Mouse (Mus musculus): Measurements from ENCODE around the gene Trim2. TPM values are rescaled to one million over a fixed set of nuclear protein-coding genes. Genes with fewer than 3 reads are reported as not detected.

Gene Trim2
- total RNA-seq, 1 experiment from 2014 or later = 3.0 TPM

DNA sequence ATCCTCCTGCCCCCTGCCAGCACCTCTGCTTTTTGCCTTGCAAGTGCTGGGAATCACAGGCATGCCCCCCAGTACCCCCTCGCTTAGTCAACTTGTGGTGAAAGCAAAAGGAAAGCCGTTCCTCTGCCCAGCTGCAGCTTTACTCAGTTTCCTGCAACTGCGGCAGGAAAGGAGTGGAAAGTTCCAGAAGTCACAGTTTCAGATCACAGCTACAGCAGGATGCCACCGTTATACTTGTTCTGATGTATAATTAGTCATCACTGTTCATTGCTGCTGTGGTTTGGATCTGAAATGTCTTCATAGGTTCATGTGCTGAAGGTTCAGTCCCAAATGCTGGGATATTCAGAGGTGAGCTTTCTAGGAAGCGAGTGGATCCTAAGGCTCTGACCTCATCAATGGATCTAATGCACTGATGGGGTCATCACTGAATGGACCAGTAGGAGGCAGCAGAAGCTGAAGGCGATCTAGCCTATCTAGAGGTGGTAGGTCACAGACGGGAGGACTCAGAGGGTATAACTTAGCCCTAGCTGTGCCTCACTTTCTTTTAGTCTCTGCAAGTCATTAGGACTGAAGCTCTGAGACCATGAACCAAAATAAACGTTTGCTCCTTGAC is 137.2 kb downstream of the Trim2 start:
- no peak for ATAC-seq (replicated peaks; ENCODE audit: low read depth, poor library complexity, severe bottlenecking)

DNA sequence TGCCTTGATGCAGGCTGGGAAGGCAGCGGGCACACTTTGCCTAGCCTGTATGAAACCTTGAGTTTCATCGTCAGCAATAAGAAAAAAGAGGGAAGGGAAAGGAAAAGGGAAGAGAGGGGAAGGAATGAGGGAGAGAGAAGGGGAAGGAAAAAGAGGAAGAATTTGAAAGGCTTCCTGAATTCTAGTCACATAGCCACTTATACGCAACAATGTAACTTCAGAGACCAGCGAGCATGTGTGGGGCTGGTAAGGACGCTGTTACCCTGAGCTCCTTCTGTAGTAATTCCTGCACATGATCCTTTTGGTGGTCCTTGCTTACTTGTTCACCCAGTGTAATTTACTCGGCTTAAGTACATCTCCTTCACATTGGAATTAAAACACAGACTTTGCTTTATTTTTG is 137.7 kb downstream of the Trim2 start:
- no peak for ATAC-seq (replicated peaks; ENCODE audit: low read depth, poor library complexity, severe bottlenecking)

DNA sequence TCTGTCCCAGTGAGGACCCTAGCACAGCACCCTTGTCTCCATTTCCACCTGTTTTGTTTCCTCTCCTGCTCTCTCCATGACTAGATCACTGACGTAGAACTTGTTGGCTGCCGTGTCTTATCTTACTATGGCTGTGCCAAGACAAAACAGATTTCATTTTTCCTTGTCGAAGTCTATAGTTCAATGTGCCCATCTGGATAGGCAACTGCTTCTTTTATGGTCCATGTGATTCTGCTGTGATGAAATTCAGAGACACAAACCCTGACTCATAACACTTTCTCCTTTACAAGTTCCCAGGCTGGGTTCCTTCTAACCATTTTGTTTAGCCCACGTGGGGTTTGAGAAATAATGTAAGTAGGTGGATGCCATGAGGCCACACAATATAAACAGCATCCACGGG is 140.6 kb downstream of the Trim2 start:
- ATAC-seq (replicated peaks; ENCODE audit: low read depth, poor library complexity, severe bottlenecking) = no peak

DNA sequence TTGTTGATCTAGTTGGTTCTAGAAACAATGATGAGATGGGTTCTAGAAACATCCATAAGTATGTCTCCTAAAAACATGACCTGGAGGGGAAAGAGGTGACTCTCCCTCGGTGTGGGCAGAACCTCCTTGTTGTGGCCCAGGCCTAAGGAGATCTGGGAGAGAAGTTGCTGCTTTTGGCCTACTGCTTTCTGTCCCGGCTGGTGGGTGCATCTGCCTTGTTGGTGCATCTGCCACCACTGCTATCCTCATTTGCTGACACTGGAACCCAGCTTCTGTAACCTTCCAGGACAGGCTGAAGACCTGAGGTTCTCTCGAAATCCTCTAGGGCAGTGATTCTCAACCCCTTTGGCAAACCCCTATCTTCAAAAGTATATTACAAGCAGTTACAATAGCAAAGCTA is 141.3 kb downstream of the Trim2 start:
- ATAC-seq (replicated peaks; ENCODE audit: low read depth, poor library complexity, severe bottlenecking) = no peak

DNA sequence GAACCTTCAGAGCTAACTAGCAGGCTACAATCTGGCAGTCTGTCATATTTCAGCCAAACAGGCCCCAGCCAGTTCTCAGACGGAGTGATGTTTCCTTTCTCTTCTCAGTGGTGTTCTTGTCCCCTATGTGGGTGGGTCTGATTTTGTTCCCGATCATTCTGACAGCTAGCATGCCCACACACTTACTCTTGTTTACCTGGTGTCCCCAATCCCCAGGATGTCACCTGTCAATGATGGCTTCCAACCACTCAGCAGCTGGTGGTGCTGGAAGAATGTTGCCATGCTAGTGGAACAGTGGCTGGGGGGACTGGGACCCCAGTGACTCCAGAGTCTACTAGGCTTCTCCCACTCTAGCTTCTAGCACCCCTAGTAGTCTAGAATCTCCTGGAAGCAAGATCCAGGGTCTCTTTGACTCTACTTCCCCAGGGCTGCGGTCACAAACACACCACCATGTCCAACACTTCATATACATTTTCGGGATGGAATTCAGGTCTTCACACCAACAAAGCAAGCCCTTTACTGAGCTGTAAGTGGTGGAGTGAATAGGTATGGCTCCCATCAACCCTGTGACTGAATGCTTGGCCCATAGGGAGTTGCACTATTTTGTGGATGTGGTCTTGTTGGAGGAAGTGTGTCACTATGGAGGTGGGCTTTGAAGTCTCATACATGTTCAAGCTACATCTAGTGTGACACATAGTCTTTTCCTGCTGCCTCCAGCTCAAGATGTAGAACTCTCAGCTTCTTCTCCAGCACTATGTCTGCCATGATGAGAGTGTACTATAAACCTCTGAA is 148.9 kb downstream of the Trim2 start:
- no peak for ATAC-seq (replicated peaks; ENCODE audit: low read depth, poor library complexity, severe bottlenecking)

DNA sequence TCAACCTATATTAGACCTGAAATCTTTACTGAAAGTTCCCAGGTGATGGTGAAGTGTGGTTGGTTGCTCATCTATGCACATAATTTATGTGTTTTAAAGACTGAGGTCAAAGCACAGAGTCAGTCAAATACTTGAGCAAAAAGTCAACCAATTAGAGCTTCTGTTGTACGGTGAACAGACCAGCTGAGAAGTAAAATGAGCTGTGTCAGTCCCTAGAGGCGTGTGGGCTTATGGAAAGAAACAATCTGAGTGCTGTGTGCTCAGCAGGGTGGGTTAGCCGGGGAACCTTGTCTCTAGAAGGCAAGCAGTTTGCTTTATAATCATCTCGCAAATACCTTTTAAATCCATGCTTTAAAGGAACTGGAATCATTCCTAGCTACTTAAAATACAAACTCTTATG is 149.7 kb downstream of the Trim2 start:
- no peak for ATAC-seq (replicated peaks; ENCODE audit: low read depth, poor library complexity, severe bottlenecking)

DNA sequence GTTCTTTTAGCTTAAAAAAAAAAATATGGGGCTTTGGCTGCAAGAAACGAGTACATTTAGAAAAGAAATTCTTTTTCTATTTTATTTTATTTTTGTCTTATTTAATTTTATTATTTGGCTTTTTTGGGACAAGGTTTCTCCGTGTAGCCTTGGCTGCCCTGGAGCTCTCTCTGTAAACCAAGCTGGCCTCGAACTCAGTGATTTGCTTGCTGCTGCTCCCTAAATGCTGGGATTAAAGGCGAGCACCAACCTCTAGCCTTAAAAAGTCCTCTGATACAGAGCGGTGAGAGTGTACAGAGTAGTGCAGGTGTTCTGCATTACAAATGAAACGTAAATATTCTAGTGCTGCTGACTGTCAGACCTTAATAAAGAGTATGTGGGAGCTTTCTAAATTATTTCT is 150.6 kb downstream of the Trim2 start:
- no peak for ATAC-seq (replicated peaks; ENCODE audit: low read depth, poor library complexity, severe bottlenecking)

DNA sequence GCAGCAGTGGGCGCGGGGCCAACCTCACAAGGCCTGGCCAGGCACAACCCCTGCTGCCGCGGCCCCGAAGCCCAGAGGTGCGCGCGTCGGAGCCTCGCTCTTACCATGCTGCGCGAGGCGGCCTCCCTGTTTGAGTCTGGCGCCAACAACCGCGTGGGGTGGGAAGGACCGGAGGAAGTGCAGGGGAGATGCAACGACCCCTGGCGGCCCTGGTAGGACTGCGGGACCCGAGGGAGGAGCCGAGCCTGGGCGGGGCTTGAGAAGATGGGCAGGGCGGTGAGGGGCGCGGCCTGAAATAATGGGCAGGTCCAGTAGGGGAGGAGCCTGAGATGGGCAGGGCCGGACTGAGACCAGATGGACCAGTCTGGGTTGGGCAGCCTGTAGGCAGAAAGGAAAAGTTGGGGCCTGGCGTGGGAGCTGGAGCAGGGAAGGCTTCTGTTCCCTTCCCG is 151.1 kb downstream of the Trim2 start, which contains the start of gene Mnd1:
Mnd1 (minus strand) TSS at position 229 of the 449 bp plus-strand sequence.
- peak; percentile 99 for ATAC-seq (replicated peaks; ENCODE audit: low read depth, poor library complexity, severe bottlenecking)

DNA sequence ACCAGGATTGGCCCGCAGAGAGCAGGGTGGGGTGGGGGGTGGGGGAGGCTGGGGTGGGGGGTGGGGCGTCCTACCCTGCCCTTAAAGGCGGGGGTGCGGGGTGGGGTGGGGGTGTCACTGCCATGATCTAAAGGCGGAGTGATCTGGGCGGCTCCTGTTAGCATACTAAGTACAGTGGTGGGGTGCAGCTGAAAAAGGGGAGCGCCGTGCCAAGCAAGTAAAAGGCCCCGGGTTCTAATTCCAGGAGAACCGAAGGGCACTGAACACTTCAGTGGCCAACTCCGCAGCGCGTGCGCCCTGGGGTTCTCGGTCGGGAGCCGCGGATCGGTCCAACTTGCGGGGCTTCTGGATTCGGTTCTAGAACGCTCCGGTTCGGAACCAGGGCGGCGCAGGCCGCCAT is 151.5 kb downstream of the Trim2 start:
- peak; percentile 17; the same call in 1 of the 2 replicates for ATAC-seq (replicated peaks; ENCODE audit: low read depth, poor library complexity, severe bottlenecking)

DNA sequence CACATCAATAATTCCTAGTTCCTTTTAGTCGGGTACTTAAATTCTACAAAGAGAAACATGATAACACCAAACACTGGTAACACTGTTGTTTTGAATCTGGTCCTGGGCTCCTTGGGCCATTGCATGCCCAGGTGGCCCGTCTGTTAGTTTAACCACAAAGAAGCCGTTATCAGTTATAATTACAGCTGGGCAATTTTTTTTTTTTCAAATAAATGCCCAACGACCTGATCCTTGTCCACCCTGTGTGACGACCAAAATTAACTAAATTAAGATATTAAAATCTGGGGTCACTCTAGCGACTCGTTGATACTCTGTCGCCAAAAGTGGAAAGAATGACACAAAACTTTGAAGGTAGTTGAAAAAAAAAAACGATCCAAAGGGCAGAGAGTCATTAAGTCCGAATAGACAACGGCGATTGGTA is 151.9 kb downstream of the Trim2 start:
- ATAC-seq (replicated peaks; ENCODE audit: low read depth, poor library complexity, severe bottlenecking) = 0 out of 2 replicates have a peak, but pooled peaks have one; percentile 12

DNA sequence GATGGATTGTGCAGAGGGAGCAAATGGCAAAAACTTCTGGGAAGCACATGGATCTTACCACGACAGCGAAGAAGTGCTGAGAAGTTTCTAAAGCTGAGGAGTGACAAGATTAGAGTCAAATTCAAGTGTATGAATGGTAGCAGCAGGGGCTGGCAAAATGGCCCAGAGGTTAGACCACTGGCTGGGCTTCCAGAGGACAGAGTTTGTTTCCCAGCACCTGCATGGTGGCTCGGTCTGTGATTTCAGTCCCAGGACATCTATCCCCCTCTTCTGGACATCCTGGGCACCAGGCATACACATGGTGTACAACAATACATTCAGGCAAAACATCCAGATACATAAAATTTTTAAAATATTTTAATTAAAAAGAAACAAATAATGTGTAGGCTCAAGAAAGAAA is 156.8 kb downstream of the Trim2 start:
- no peak for ATAC-seq (replicated peaks; ENCODE audit: low read depth, poor library complexity, severe bottlenecking)

DNA sequence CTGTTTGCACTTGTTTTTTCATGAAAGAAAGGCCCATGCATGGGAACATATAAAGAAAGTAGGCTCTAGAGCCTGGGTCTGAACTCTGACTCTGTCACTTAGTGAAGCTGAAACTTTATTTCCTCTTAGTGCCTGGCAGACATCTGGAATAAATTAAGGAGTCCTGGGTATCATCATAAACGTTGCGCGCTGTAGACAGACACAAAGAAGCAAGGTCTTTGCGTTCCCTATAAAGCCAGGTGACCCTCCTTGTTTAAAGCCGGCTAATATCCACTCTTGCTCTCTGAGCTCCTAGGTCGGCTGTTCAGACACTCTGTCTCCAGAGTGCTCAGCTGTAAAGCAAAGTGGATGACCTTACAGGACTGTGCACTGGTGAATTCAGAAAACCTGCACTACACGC is 165.7 kb downstream of the Trim2 start:
- ATAC-seq (replicated peaks; ENCODE audit: low read depth, poor library complexity, severe bottlenecking) = no peak

DNA sequence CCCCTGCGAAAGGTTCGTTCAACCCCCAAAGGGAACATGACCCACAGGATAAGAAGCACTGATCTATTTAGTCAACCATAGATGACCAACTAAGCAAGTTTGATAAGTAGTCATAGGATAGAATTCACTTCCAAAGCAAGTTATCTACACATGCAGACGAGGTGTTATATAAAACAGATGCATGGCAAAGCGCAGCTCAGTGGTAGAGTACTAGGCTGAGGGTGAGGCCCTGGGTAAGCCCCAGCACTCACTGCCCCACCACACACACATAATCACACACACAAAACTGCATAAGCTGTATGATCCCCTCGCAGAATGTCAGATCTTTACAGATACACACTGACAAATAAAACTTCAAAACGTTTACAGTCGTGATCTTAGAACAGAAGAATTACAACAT is 170.2 kb downstream of the Trim2 start:
- no peak for ATAC-seq (replicated peaks; ENCODE audit: low read depth, poor library complexity, severe bottlenecking)

DNA sequence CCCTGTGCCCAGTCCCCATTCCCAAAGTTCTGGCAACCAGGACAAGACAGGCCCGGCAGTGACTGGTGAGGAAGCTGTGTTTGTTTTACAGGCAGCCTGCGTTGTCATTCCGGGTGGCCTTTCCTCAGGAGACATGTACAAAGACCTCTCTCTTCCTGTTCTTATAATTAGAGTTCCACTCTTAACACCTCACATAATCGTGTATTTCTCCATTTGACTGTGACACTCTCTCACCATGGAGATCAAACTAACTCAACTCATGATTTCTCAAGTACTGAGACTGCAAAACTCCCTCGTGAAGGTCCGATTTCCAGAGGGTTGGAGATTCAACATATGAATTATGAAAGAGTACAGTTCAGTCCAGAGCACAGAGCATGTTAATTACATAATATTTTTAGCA is 170.7 kb downstream of the Trim2 start:
- ATAC-seq (replicated peaks; ENCODE audit: low read depth, poor library complexity, severe bottlenecking) = no peak

DNA sequence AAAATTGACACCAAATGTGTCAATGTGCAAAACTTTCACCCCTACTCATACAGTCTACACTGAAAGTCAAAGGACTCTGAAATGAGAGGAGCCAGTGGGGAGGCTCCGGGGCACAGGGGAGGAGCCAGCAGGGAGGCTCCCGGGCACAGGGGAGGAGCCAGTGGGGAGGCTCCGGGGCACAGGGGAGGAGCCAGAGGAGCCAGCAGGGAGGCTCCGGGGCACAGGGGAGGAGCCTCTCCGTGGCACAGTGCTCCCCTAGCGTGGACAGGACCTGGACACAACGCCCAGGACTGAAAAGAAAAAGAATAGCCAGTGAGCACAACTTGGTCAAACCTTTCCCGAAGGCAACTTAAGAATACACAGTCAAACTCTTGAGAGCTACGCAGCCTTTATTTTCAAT is 171.3 kb downstream of the Trim2 start:
- ATAC-seq (replicated peaks; ENCODE audit: low read depth, poor library complexity, severe bottlenecking) = peak; percentile 100

DNA sequence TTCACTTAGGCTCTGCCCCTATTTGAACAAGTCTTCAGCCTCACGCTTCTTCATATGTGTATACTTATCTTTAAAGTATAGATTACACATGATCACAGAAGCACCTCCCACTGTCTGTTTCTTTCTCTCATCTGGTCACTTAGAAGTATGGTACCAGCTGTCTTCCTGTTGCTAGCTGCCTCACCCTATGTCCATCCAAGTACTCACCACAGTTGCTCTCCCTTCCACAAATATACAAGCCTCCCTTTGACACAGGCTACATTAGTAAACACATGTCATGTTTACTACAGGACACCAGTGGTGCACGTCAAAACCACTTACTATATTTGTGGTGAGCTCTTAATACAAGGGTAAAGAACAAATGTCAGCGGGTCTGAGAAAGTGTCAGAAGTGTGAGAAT is 175.3 kb downstream of the Trim2 start:
- ATAC-seq (replicated peaks; ENCODE audit: low read depth, poor library complexity, severe bottlenecking) = no peak

DNA sequence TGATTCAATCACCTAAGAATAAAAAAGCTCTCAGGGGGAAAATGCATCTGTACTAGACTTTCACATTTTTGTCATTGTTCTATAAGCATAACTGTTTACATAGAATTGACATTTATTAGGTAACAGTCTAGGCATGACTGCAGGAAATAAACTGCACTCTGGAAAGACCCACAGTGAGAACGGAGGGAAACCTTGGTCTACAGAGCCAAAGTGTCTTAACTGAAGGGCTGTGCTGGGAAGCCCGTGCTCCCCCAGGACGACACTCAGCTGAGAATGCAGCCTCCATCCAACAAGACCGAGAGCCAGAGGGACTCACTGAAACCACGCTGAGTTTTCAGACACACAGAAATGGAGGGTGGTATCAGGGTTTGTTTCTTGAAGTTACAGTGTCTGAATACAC is 175.9 kb downstream of the Trim2 start:
- ATAC-seq (replicated peaks; ENCODE audit: low read depth, poor library complexity, severe bottlenecking) = no peak

DNA sequence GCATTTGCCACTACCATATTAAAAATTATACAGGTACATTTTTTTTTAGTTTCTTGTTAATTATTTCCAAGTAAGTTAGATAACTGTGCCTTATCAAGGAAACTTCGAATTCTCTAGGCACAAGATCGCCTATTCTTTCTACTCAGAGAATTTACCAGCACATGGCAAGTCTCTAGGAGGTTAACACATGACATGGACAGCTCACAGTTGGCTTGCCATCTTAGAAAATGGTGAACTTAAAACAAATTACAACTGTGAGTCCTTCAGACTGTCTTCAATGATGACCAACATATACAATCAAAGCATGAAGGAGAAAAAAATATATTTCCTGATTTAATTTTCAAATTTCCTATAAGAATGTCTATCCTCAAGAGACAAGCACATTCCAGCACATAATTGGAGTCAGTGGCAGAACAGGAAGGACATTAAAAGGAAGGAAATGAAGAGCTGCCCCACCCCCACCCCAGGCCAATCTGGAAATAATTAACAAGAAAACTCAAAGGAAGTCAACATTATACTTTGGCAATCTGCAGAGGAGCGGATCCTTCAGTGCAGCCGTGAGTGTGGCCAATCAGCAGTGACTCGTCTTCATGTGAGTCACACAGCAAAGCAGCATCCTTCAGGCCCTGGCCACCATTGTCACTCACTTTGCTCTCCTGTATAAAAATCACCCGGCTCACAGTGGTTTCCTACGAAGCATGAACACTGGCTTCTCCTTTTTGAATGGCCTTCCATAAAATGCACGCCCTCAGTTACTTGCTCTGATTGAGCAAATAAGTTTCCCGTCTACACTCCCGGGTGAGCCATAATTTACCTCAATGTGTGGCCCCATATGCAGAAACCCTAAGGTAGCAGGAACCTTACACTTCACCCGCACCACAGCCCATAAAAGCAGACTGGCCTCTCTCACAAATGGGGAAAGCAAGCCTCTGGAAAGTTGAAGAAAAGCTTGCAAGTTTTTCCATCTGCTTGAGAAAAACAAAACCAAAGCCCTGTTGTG is 177.5 kb downstream of the Trim2 start:
- ATAC-seq (replicated peaks; ENCODE audit: low read depth, poor library complexity, severe bottlenecking) = no peak

DNA sequence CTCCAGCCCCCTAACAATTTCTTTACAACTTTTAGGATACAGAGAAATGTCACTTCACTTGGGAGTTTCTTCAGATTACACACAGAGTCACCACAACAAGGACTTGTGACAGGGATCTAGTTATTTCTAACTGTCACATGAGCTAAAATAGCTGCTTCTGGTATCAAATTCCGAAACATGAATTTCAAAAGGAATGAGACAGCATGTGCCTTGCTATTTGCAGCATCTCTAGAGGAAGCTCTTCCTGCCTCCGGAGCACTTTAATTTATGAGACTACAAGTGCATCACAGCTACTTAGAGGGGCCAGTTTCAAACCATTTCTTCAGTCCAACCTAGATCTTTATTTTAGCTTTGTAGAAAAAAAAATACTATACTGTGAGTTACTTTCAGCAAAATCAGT is 179.2 kb downstream of the Trim2 start:
- no peak for ATAC-seq (replicated peaks; ENCODE audit: low read depth, poor library complexity, severe bottlenecking)

DNA sequence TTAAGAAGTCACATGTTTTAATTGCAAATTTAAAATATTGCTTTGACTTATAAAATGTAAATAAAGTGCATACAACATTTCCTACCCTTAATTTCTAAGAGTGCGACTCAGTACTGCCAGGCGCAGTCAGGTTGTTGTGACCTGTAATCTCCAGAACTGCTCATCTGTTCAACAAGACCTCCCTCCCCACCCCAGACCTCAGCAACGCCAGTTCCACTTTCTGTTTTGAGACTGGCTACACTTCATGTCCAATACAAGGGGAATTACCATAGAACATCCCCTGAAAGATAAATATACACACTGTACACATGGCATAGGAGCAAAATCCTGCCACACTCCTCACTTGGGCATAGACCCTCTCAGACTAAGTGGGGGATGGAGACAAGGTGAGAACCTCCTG is 180.0 kb downstream of the Trim2 start:
- ATAC-seq (replicated peaks; ENCODE audit: low read depth, poor library complexity, severe bottlenecking) = peak; percentile 50
